In genomic region chr9:119087309-119087708, GRCm38 (mm10) we compare ENCODE assay signal across 12 mouse cellular contexts. TPM values are rescaled to one million over a fixed set of nuclear protein-coding genes. Genes with fewer than 3 reads are reported as not detected.
DNase-seq lines count a peak whose midpoint lies in the region; ATAC-seq and TF ChIP-seq lines count a peak whose summit lies in the region.
"Had no signal": no experiment of that assay in that cellular context is flagged by ENCODE, and none has a peak within 500 bp of the region (broad histone marks: within the 10 kb centered on the region; RNA-seq: fewer than 3 reads in every experiment).

No protein-coding gene starts in this region.

- H3K4me2 ChIP-seq in liver, embryonic 11.5 days: peak overlapping the region; percentile 73; the same call in 1 of the 2 replicates
- H3K4me2 ChIP-seq in liver, postnatal 0 days (ENCODE audit: low read depth, low read length): no peak overlapping the region
- peak overlapping the region; percentile 54; the same call in 1 of the 2 replicates for H3K4me2 ChIP-seq in embryonic facial prominence, embryonic 14.5 days (ENCODE audit: low read depth, low read length)
- H3K4me2 ChIP-seq in liver, embryonic 15.5 days: 0 out of 2 replicates have a peak overlapping the region, but pooled peaks have one; percentile 62

- H3K4me1 ChIP-seq in heart, embryonic 10.5 days: peaks cover 66% of the 10 kb centered on the region
- peaks cover 9% of the 10 kb centered on the region for H3K4me1 ChIP-seq in liver, embryonic 11.5 days (replicated peaks; ENCODE audit: control insufficient read depth, insufficient read depth, low read length)
- H3K4me1 ChIP-seq in liver, postnatal 0 days (ENCODE audit: insufficient read depth): peaks cover 9% of the 10 kb centered on the region; the same call in 1 of the 2 replicates
- H3K4me1 ChIP-seq in embryonic facial prominence, embryonic 14.5 days (ENCODE audit: control insufficient read depth, insufficient read depth, low read length): peaks cover 21% of the 10 kb centered on the region
- peaks cover 8% of the 10 kb centered on the region for H3K4me1 ChIP-seq in liver, embryonic 15.5 days (replicated peaks)

- TF ChIP-seq CTCF in liver, postnatal 0 days (IDR thresholded peaks at IDR 0.05; ENCODE audit: low read depth): no peak

- no peak for DNase-seq in heart, embryonic 10.5 days (ENCODE audit: low spot score)
- no peak for DNase-seq in heart, adult 18-20 months
- no peak for DNase-seq in liver, embryonic 11.5 days (ENCODE audit: low spot score)
- DNase-seq in liver, postnatal 0 days: no peak
- no peak for DNase-seq in embryonic facial prominence, embryonic 14.5 days (ENCODE audit: low spot score)
- DNase-seq in urinary bladder, postnatal 10 days (ENCODE audit: low spot score): no peak
- DNase-seq: adrenal gland, postnatal 14 days; kidney, postnatal 36 days had no signal

- H3K9ac ChIP-seq in liver, embryonic 11.5 days (ENCODE audit: low read depth, low read length): no peak overlapping the region
- no peak overlapping the region for H3K9ac ChIP-seq in liver, postnatal 0 days (replicated peaks)
- no peak overlapping the region for H3K9ac ChIP-seq in embryonic facial prominence, embryonic 14.5 days (ENCODE audit: low read depth, low read length)
- no peak overlapping the region for H3K9ac ChIP-seq in liver, embryonic 15.5 days
- H3K9ac ChIP-seq: forebrain, embryonic 13.5 days had no signal

- peak overlapping the region; percentile 58 for H3K4me3 ChIP-seq in heart, embryonic 10.5 days
- no peak overlapping the region for H3K4me3 ChIP-seq in liver, embryonic 11.5 days (ENCODE audit: low read depth, low read length)
- no peak overlapping the region for H3K4me3 ChIP-seq in liver, postnatal 0 days (ENCODE audit: low read depth, low read length)
- no peak overlapping the region for H3K4me3 ChIP-seq in embryonic facial prominence, embryonic 14.5 days (ENCODE audit: low read depth, low read length)
- H3K4me3 ChIP-seq in liver, embryonic 15.5 days (replicated peaks): no peak overlapping the region

- H3K9me3 ChIP-seq in heart, embryonic 10.5 days: no peaks in the 10 kb centered on the region
- no peaks in the 10 kb centered on the region for H3K9me3 ChIP-seq in liver, embryonic 11.5 days (ENCODE audit: control insufficient read depth, low read length)
- no peaks in the 10 kb centered on the region for H3K9me3 ChIP-seq in liver, postnatal 0 days (ENCODE audit: low read length)
- no peaks in the 10 kb centered on the region for H3K9me3 ChIP-seq in embryonic facial prominence, embryonic 14.5 days (ENCODE audit: control insufficient read depth, low read length)
- no peaks in the 10 kb centered on the region for H3K9me3 ChIP-seq in liver, embryonic 15.5 days (replicated peaks)
- H3K9me3 ChIP-seq: forebrain, embryonic 13.5 days had no signal

- no peak; the same call in 1 of the 2 replicates for ATAC-seq in liver, embryonic 11.5 days (replicated peaks; ENCODE audit: low FRiP score)
- no peak for ATAC-seq in liver, postnatal 0 days
- no peak for ATAC-seq in embryonic facial prominence, embryonic 14.5 days (ENCODE audit: low read depth)
- no peak for ATAC-seq in liver, embryonic 15.5 days (ENCODE audit: insufficient read depth)
- ATAC-seq in CD4-positive, CD25-positive, alpha-beta regulatory T cell, adult 4 months: no peak

- peak overlapping the region; percentile 80; the same call in 1 of the 2 replicates for H3K27ac ChIP-seq in heart, embryonic 10.5 days
- no peak overlapping the region for H3K27ac ChIP-seq in liver, embryonic 11.5 days (ENCODE audit: low read depth, low read length)
- H3K27ac ChIP-seq in liver, postnatal 0 days (ENCODE audit: low read depth): no peak overlapping the region
- no peak overlapping the region for H3K27ac ChIP-seq in embryonic facial prominence, embryonic 14.5 days (replicated peaks; ENCODE audit: low read depth, low read length)
- H3K27ac ChIP-seq in liver, embryonic 15.5 days (replicated peaks): no peak overlapping the region
- H3K27ac ChIP-seq: forebrain, embryonic 13.5 days; macrophage had no signal

- 79% methylated on average over 5 of the region's 5 CpGs for WGBS in heart, embryonic 10.5 days
- 75% methylated on average over 5 of the region's 5 CpGs for WGBS in liver, embryonic 11.5 days
- 62% methylated on average over 5 of the region's 5 CpGs for WGBS in liver, postnatal 0 days (ENCODE audit: insufficient replicate concordance)
- 80% methylated on average over 5 of the region's 5 CpGs for WGBS in embryonic facial prominence, embryonic 14.5 days
- 53% methylated on average over 5 of the region's 5 CpGs for WGBS in liver, embryonic 15.5 days (ENCODE audit: insufficient replicate concordance)

- TF ChIP-seq EP300 in liver, postnatal 0 days (IDR thresholded peaks at IDR 0.05; ENCODE audit: low read depth): no peak

- H3K27me3 ChIP-seq in heart, embryonic 10.5 days (ENCODE audit: insufficient read depth, poor library complexity, severe bottlenecking): peaks cover 27% of the 10 kb centered on the region
- H3K27me3 ChIP-seq in liver, embryonic 11.5 days (replicated peaks; ENCODE audit: control insufficient read depth, insufficient read depth, low read length): peaks cover 16% of the 10 kb centered on the region
- peaks cover 19% of the 10 kb centered on the region for H3K27me3 ChIP-seq in liver, postnatal 0 days (ENCODE audit: insufficient read depth, low read length)
- H3K27me3 ChIP-seq in embryonic facial prominence, embryonic 14.5 days (replicated peaks; ENCODE audit: control insufficient read depth, insufficient read depth, low read length): no peaks in the 10 kb centered on the region
- peaks cover 57% of the 10 kb centered on the region for H3K27me3 ChIP-seq in liver, embryonic 15.5 days

- H3K36me3 ChIP-seq in heart, embryonic 10.5 days: peaks cover 3% of the 10 kb centered on the region; the same call in 1 of the 2 replicates
- H3K36me3 ChIP-seq in liver, embryonic 11.5 days (ENCODE audit: control insufficient read depth, insufficient read depth, low read length): no peaks in the 10 kb centered on the region
- H3K36me3 ChIP-seq in liver, postnatal 0 days (replicated peaks; ENCODE audit: insufficient read depth, low read length): no peaks in the 10 kb centered on the region
- peaks cover 9% of the 10 kb centered on the region; the same call in 1 of the 2 replicates for H3K36me3 ChIP-seq in embryonic facial prominence, embryonic 14.5 days (ENCODE audit: control insufficient read depth, insufficient read depth, low read length)
- H3K36me3 ChIP-seq in liver, embryonic 15.5 days (replicated peaks): no peaks in the 10 kb centered on the region

RNA-seq across cellular contexts. Expression of gene Plcd1, which starts 6.0 kb away (rescaled TPM):
- polyA plus RNA-seq in heart, embryonic 10.5 days (2016; fragmentation: Nextera tagmentation; extraction: Ambion mirVana): 18.6 and 19.5 TPM in 2 replicates
- total RNA-seq in heart, adult 18-20 months (2021): 10 to 100 TPM; 14.1 to 16.5 TPM
- polyA plus RNA-seq in liver, embryonic 11.5 days (2014; fragmentation: Nextera tagmentation; extraction: Ambion mirVana): 4.9 and 5.5 TPM in 2 replicates
- polyA plus RNA-seq in liver, postnatal 0 days (2015; fragmentation: Nextera tagmentation; extraction: Ambion mirVana): 0.85 and 1.1 TPM in 2 replicates
- polyA plus RNA-seq in embryonic facial prominence, embryonic 14.5 days (2014; fragmentation: Nextera tagmentation; extraction: Ambion mirVana): 43.5 and 45.2 TPM in 2 replicates
- 1.2 and 1.8 TPM in 2 replicates for polyA plus RNA-seq in liver, embryonic 15.5 days (2015; fragmentation: Nextera tagmentation; extraction: Ambion mirVana)
- 1 to 10 TPM; 1.2 to 3.5 TPM for polyA plus RNA-seq in CD4-positive, CD25-positive, alpha-beta regulatory T cell, adult 4 months (2017; shearing (Covaris generic))

RNA-seq across cellular contexts. Expression of gene Dlec1, which starts 15.0 kb away (rescaled TPM):
- 0.87 and 1.2 TPM in 2 replicates for polyA plus RNA-seq in heart, embryonic 10.5 days (2016; fragmentation: Nextera tagmentation; extraction: Ambion mirVana)
- under 1 TPM in 1 of 2 experiments, not detected in 1; 0.64 TPM for total RNA-seq in heart, adult 18-20 months (2021)
- polyA plus RNA-seq in liver, embryonic 11.5 days (2014; fragmentation: Nextera tagmentation; extraction: Ambion mirVana): 0.14 and 0.34 TPM in 2 replicates
- 0.05 TPM in 2 replicates for polyA plus RNA-seq in liver, postnatal 0 days (2015; fragmentation: Nextera tagmentation; extraction: Ambion mirVana)
- 1.3 and 1.8 TPM in 2 replicates for polyA plus RNA-seq in embryonic facial prominence, embryonic 14.5 days (2014; fragmentation: Nextera tagmentation; extraction: Ambion mirVana)
- 0.06 TPM in 1 of 2 replicates, not detected in the other for polyA plus RNA-seq in liver, embryonic 15.5 days (2015; fragmentation: Nextera tagmentation; extraction: Ambion mirVana)
- polyA plus RNA-seq in CD4-positive, CD25-positive, alpha-beta regulatory T cell, adult 4 months (2017; shearing (Covaris generic)): not detected

RNA-seq across cellular contexts. Expression of gene Vill, which starts 34.7 kb away (rescaled TPM):
- polyA plus RNA-seq in heart, embryonic 10.5 days (2016; fragmentation: Nextera tagmentation; extraction: Ambion mirVana): 19.1 and 23.1 TPM in 2 replicates
- 1 to 10 TPM in 1 of 2 experiments, under 1 TPM in 1; 0.42 to 1.3 TPM for total RNA-seq in heart, adult 18-20 months (2021)
- polyA plus RNA-seq in liver, embryonic 11.5 days (2014; fragmentation: Nextera tagmentation; extraction: Ambion mirVana): 20.0 and 22.7 TPM in 2 replicates
- polyA plus RNA-seq in liver, postnatal 0 days (2015; fragmentation: Nextera tagmentation; extraction: Ambion mirVana): 8.3 and 9.3 TPM in 2 replicates
- polyA plus RNA-seq in embryonic facial prominence, embryonic 14.5 days (2014; fragmentation: Nextera tagmentation; extraction: Ambion mirVana): 15.0 and 19.7 TPM in 2 replicates
- 10.0 and 11.0 TPM in 2 replicates for polyA plus RNA-seq in liver, embryonic 15.5 days (2015; fragmentation: Nextera tagmentation; extraction: Ambion mirVana)
- polyA plus RNA-seq in CD4-positive, CD25-positive, alpha-beta regulatory T cell, adult 4 months (2017; shearing (Covaris generic)): 10 to 100 TPM; 19.6 to 28.1 TPM
